Mouse (Mus musculus): ENCODE data around the gene Nhlrc3. TPM values are rescaled to one million over a fixed set of nuclear protein-coding genes. Genes with fewer than 3 reads are reported as not detected.
A peak's percentile ranks its signal among the peaks of the same experiment; 100 is the strongest.

The Nhlrc3 gene
- polyA plus RNA-seq, 1 experiment from 2014 or later, result 6.2 TPM

DNA sequence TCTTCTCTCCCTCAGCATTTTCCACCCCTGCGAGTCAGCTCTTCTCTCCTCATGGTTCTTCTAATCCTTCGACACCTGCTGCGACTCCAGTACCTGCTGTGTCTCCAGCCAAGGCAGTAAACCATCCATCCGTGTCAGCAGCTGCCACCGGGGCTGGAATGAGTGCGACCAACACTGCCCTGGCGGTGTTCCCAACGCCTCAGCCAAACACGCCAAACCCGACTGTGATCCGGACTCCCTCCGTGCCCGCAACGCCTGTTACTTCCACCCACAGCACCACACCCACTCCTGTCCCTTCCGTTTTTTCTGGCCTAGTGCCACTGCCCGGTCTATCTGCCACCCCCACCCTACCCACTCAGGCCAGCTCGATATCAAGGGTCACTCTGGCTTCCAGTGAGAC, 14.3 kb upstream of the Nhlrc3 start:
- Histone ChIP-seq H3K9me3 (replicated peaks; ENCODE audit: control insufficient read depth, low read length) (no peaks in the 10 kb centered on the region), H3K4me2 (ENCODE audit: low read depth, low read length) (no peak overlapping the region), H3K27me3 (ENCODE audit: control insufficient read depth, insufficient read depth, low read depth, low read length) (no peaks in the 10 kb centered on the region), H3K9ac (ENCODE audit: low read depth, low read length) (no peak overlapping the region), H3K4me3 (ENCODE audit: low read depth, low read length) (no peak overlapping the region), H3K4me1 (ENCODE audit: control insufficient read depth, low read depth, low read length) (no peaks in the 10 kb centered on the region), H3K27ac (ENCODE audit: low read length) (no peak overlapping the region), H3K36me3 (ENCODE audit: control insufficient read depth, insufficient read depth) (peaks cover 23% of the 10 kb centered on the region)
- no peak for ATAC-seq (ENCODE audit: low read depth)
- WGBS (ENCODE audit: insufficient replicate concordance), result 87% methylated on average over 17 of the region's 17 CpGs

DNA sequence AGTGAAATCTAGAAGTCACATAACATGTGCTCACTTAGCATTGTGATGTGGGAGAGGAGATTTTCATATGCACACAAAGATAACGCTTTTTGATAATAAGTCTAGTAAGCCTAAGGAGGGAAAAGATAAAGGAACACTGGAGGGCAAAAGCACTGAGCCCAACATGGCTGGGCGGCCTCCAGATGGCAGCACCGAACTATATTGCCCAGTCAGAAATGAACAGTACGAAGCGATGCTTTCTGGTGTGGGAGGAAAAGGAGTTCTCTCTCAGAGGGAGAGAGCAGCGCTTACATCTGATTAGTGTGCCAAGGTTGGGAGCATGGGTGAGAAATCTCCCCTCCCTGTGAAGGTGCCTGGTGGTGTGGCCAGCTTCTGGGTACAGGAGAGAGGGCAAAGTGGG, 12.8 kb upstream of the Nhlrc3 start:
- no peaks in the 10 kb centered on the region for H3K4me1 ChIP-seq (ENCODE audit: control insufficient read depth, low read depth, low read length)
- no peak overlapping the region for H3K4me2 ChIP-seq (ENCODE audit: low read depth, low read length)
- ATAC-seq (ENCODE audit: low read depth), result no peak
- no peaks in the 10 kb centered on the region for H3K9me3 ChIP-seq (replicated peaks; ENCODE audit: control insufficient read depth, low read length)
- H3K27ac ChIP-seq (ENCODE audit: low read length), result no peak overlapping the region
- 40% methylated on average over 6 of the region's 6 CpGs for WGBS (ENCODE audit: insufficient replicate concordance)
- no peaks in the 10 kb centered on the region for H3K27me3 ChIP-seq (ENCODE audit: control insufficient read depth, insufficient read depth, low read depth, low read length)
- no peak overlapping the region for H3K9ac ChIP-seq (ENCODE audit: low read depth, low read length)
- peaks cover 27% of the 10 kb centered on the region for H3K36me3 ChIP-seq (ENCODE audit: control insufficient read depth, insufficient read depth)
- H3K4me3 ChIP-seq (ENCODE audit: low read depth, low read length), result no peak overlapping the region

GRCm38 (mm10) chr3:53474179-53474578, 11.0 kb upstream of the Nhlrc3 start:
- Histone ChIP-seq H3K27ac (ENCODE audit: low read length) (no peak overlapping the region), H3K9me3 (replicated peaks; ENCODE audit: control insufficient read depth, low read length) (no peaks in the 10 kb centered on the region), H3K4me2 (ENCODE audit: low read depth, low read length) (no peak overlapping the region), H3K36me3 (ENCODE audit: control insufficient read depth, insufficient read depth) (peaks cover 27% of the 10 kb centered on the region), H3K27me3 (ENCODE audit: control insufficient read depth, insufficient read depth, low read depth, low read length) (no peaks in the 10 kb centered on the region), H3K4me3 (ENCODE audit: low read depth, low read length) (no peak overlapping the region), H3K4me1 (ENCODE audit: control insufficient read depth, low read depth, low read length) (peaks cover 2% of the 10 kb centered on the region), H3K9ac (ENCODE audit: low read depth, low read length) (no peak overlapping the region)
- WGBS (ENCODE audit: insufficient replicate concordance), result 74% methylated on average over 4 of the region's 4 CpGs
- no peak for ATAC-seq (ENCODE audit: low read depth)

GRCm38 (mm10) chr3:53472061-53472460, 8.9 kb upstream of the Nhlrc3 start:
- Histone ChIP-seq H3K9ac (ENCODE audit: low read depth, low read length) (no peak overlapping the region), H3K4me2 (ENCODE audit: low read depth, low read length) (no peak overlapping the region), H3K4me1 (ENCODE audit: control insufficient read depth, low read depth, low read length) (peaks cover 6% of the 10 kb centered on the region), H3K9me3 (replicated peaks; ENCODE audit: control insufficient read depth, low read length) (no peaks in the 10 kb centered on the region), H3K27me3 (ENCODE audit: control insufficient read depth, insufficient read depth, low read depth, low read length) (no peaks in the 10 kb centered on the region), H3K36me3 (ENCODE audit: control insufficient read depth, insufficient read depth) (peaks cover 23% of the 10 kb centered on the region), H3K4me3 (ENCODE audit: low read depth, low read length) (no peak overlapping the region), H3K27ac (ENCODE audit: low read length) (no peak overlapping the region)
- no peak for ATAC-seq (ENCODE audit: low read depth)
- WGBS (ENCODE audit: insufficient replicate concordance), result 84% methylated on average over 5 of the region's 5 CpGs

GRCm38 (mm10) chr3:53469650-53470049, 6.5 kb upstream of the Nhlrc3 start:
- 76% methylated on average over 5 of the region's 5 CpGs for WGBS (ENCODE audit: insufficient replicate concordance)
- H3K36me3 ChIP-seq (ENCODE audit: control insufficient read depth, insufficient read depth), result peaks cover 22% of the 10 kb centered on the region

DNA sequence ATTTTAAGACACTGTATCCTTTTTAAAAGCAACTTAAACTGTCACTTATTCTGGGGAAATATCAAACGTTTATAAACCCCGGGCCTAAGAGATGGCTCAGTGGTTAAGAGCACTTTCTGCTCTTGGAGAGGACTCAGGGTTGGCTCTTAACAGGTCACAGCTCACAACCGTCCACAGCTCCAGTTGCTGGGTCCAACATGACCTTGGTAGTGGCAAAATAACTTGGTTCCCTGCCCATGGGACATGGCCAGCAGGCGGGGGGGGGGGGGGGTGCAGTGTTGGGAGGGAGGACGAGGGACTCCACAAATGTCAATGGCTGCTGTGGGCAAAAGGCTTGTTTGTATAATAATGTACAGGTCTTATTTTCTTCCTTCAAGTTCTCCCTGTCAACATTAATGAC, 4.2 kb upstream of the Nhlrc3 start:
- peaks cover 23% of the 10 kb centered on the region for H3K4me1 ChIP-seq (ENCODE audit: control insufficient read depth, low read depth, low read length)
- WGBS (ENCODE audit: insufficient replicate concordance), result 64% methylated on average over 5 of the region's 5 CpGs
- H3K4me3 ChIP-seq (ENCODE audit: low read depth, low read length), result no peak overlapping the region
- ATAC-seq (ENCODE audit: low read depth), result no peak
- H3K27me3 ChIP-seq (ENCODE audit: control insufficient read depth, insufficient read depth, low read depth, low read length), result no peaks in the 10 kb centered on the region
- peaks cover 7% of the 10 kb centered on the region for H3K36me3 ChIP-seq (ENCODE audit: control insufficient read depth, insufficient read depth)
- no peak overlapping the region for H3K4me2 ChIP-seq (ENCODE audit: low read depth, low read length)
- no peaks in the 10 kb centered on the region for H3K9me3 ChIP-seq (replicated peaks; ENCODE audit: control insufficient read depth, low read length)
- no peak overlapping the region for H3K9ac ChIP-seq (ENCODE audit: low read depth, low read length)
- no peak overlapping the region for H3K27ac ChIP-seq (ENCODE audit: low read length)

More at GRCm38 (mm10) chr3:53469650-53470049, 6.5 kb upstream of the Nhlrc3 start:
- no peak overlapping the region for H3K9ac ChIP-seq (ENCODE audit: low read depth, low read length)
- peak; percentile 63; the same call in 1 of the 2 replicates for ATAC-seq (ENCODE audit: low read depth)
- no peaks in the 10 kb centered on the region for H3K27me3 ChIP-seq (ENCODE audit: control insufficient read depth, insufficient read depth, low read depth, low read length)
- H3K9me3 ChIP-seq (replicated peaks; ENCODE audit: control insufficient read depth, low read length), result no peaks in the 10 kb centered on the region
- no peak overlapping the region for H3K27ac ChIP-seq (ENCODE audit: low read length)
- no peak overlapping the region for H3K4me3 ChIP-seq (ENCODE audit: low read depth, low read length)
- H3K4me2 ChIP-seq (ENCODE audit: low read depth, low read length), result no peak overlapping the region
- H3K4me1 ChIP-seq (ENCODE audit: control insufficient read depth, low read depth, low read length), result peaks cover 23% of the 10 kb centered on the region

DNA sequence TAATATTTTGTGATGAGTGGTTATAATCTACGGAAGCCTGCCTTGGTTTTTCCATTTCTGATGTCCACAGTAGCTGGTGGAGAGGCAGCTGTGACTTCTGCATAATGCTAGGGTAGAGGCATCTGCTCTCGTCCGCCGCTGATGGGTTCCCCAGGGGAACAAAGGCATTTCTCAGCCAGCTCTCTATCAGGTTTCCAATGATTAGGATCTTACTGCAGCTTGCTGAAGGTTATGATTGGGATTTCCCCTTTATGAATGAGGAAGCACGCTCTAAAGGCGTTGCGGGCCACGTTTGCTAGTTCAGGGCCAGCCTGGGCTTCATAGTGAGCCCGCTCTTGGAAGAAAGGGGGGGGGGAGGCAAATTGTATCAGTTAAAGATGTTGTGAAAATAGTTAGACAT, 3.3 kb upstream of the Nhlrc3 start:
- Histone ChIP-seq H3K36me3 (ENCODE audit: control insufficient read depth, insufficient read depth) (peaks cover 2% of the 10 kb centered on the region; the same call in 1 of the 2 replicates), H3K4me3 (ENCODE audit: low read depth, low read length) (no peak overlapping the region), H3K27me3 (ENCODE audit: control insufficient read depth, insufficient read depth, low read depth, low read length) (no peaks in the 10 kb centered on the region), H3K9ac (ENCODE audit: low read depth, low read length) (no peak overlapping the region), H3K4me1 (ENCODE audit: control insufficient read depth, low read depth, low read length) (peaks cover 23% of the 10 kb centered on the region), H3K9me3 (replicated peaks; ENCODE audit: control insufficient read depth, low read length) (no peaks in the 10 kb centered on the region), H3K4me2 (ENCODE audit: low read depth, low read length) (peak overlapping the region; percentile 78; the same call in 1 of the 2 replicates), H3K27ac (ENCODE audit: low read length) (no peak overlapping the region)
- ATAC-seq (ENCODE audit: low read depth), result no peak
- WGBS (ENCODE audit: insufficient replicate concordance), result 55% methylated on average over 9 of the region's 9 CpGs

DNA sequence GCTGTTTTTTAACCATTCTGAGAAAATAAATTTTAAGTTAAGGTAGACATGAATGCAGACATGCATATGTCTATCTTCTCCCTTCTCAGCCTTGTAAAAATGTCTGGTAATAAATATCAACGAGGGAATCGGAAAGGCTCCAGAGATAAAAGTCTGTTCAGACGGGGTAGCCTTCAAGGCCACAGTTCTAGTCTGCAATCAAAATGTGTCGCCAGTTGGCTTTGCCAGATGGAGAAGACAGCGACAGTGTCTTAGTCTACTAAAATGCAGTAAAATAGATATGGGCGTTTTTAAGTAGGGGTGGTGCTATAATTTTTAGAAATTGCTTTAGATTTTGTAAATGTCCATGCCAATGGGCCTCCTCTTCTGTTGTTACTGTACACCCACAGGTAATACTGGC, 2.2 kb upstream of the Nhlrc3 start:
- no peak for ATAC-seq (ENCODE audit: low read depth)
- H3K9me3 ChIP-seq (replicated peaks; ENCODE audit: control insufficient read depth, low read length), result no peaks in the 10 kb centered on the region
- no peak overlapping the region; the same call in 1 of the 2 replicates for H3K27ac ChIP-seq (ENCODE audit: low read length)
- peak overlapping the region; percentile 25 for H3K9ac ChIP-seq (ENCODE audit: low read depth, low read length)
- H3K36me3 ChIP-seq (ENCODE audit: control insufficient read depth, insufficient read depth), result peaks cover under 1% of the 10 kb centered on the region; the same call in 1 of the 2 replicates
- H3K4me3 ChIP-seq (ENCODE audit: low read depth, low read length), result peak overlapping the region; percentile 50
- no peaks in the 10 kb centered on the region for H3K27me3 ChIP-seq (ENCODE audit: control insufficient read depth, insufficient read depth, low read depth, low read length)
- 15% methylated on average over 6 of the region's 6 CpGs for WGBS (ENCODE audit: insufficient replicate concordance)
- H3K4me2 ChIP-seq (ENCODE audit: low read depth, low read length), result peak overlapping the region; percentile 78
- H3K4me1 ChIP-seq (ENCODE audit: control insufficient read depth, low read depth, low read length), result peaks cover 23% of the 10 kb centered on the region

DNA sequence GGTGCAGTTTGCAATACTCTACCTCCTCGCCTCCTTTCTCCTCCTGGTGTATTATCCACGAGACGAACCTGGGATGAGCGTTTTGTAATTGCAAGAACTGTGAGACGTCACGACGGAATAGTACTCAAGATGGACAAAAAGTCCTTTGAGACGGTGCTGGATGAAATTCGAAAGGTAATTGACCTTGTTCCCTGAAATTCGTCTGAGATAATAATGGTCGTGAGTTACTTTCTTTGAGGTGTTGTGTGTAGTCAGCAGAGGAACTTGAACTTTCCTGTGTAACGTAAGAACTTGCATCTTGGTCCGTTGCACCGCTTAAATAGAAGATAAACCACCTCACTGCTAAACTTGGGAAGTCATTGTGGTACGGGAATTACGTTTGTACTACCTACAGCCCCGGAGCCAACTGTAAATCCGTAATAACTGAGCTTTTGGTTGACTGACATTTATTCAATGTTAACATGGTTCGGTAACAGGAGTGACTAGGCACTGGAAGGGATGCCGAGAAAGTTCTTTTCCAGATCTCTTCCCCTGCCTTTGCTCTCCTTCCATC, 1.1 kb upstream of the Nhlrc3 start:
- peaks cover 21% of the 10 kb centered on the region for H3K4me1 ChIP-seq (ENCODE audit: control insufficient read depth, low read depth, low read length)
- peak overlapping the region; percentile 83 for H3K9ac ChIP-seq (ENCODE audit: low read depth, low read length)
- no peak for ATAC-seq (ENCODE audit: low read depth)
- peak overlapping the region; percentile 70 for H3K27ac ChIP-seq (ENCODE audit: low read length)
- H3K4me3 ChIP-seq (ENCODE audit: low read depth, low read length), result peak overlapping the region; percentile 79
- H3K27me3 ChIP-seq (ENCODE audit: control insufficient read depth, insufficient read depth, low read depth, low read length), result no peaks in the 10 kb centered on the region
- peak overlapping the region; percentile 78 for H3K4me2 ChIP-seq (ENCODE audit: low read depth, low read length)
- under 1% methylated on average over 20 of the region's 20 CpGs for WGBS (ENCODE audit: insufficient replicate concordance)
- H3K36me3 ChIP-seq (ENCODE audit: control insufficient read depth, insufficient read depth), result peaks cover 3% of the 10 kb centered on the region; the same call in 1 of the 2 replicates
- no peaks in the 10 kb centered on the region for H3K9me3 ChIP-seq (replicated peaks; ENCODE audit: control insufficient read depth, low read length)

Data from liver, embryonic 16.5 days (tissue).